Mouse (Mus musculus) small intestine, adult 2 months (tissue): Measurements from ENCODE around the gene Col17a1.

ENCODE experiments used
- CTCF ChIP-seq: fragments of 200-500 bp; IDR thresholded peaks from 2 replicates; pipeline ENCODE4 v1.5.1; 2012; ENCODE audit warnings: low read depth, mild to moderate bottlenecking, control low read depth, inconsistent platforms, low read length, moderate library complexity, mixed read lengths; ENCODE audit not compliant: insufficient replicate concordance, insufficient read length; ENCODE audit errors: extremely low read depth
- POLR2A ChIP-seq: fragments of 200-500 bp; IDR thresholded peaks from 2 replicates; pipeline ENCODE4 v1.6.1; 2012; ENCODE audit warnings: low read depth, mild to moderate bottlenecking, control low read depth, inconsistent platforms, low read length, moderate library complexity

- no peak for TF ChIP-seq CTCF
- TF ChIP-seq POLR2A, result no peak
These were observed 33.0 kb upstream of the Col17a1 start for GRCm38 (mm10) chr19:47724903-47725302.
